Mouse (Mus musculus) ES-Bruce4 (cell line): ENCODE data around the gene Naa40. TPM values are rescaled to one million over a fixed set of nuclear protein-coding genes. Genes with fewer than 3 reads are reported as not detected.

ENCODE experiments used
- H3K27ac ChIP-seq: 2 replicates; pipeline ENCODE4 v1.5.1; 2012; ENCODE audit warnings: low read length, inconsistent platforms; ENCODE audit not compliant: insufficient read depth
- H3K27me3 ChIP-seq: 2 replicates; pipeline ENCODE4 v1.6.1; 2012; ENCODE audit warnings: mild to moderate bottlenecking, low read length, inconsistent platforms; ENCODE audit not compliant: control insufficient read depth, poor library complexity, insufficient read depth, severe bottlenecking
- H3K36me3 ChIP-seq: 2 replicates; pipeline ENCODE4 v1.6.1; 2012; ENCODE audit warnings: inconsistent platforms, mild to moderate bottlenecking, low read length, moderate library complexity; ENCODE audit not compliant: control insufficient read depth, poor library complexity, insufficient read depth, severe bottlenecking
- H3K4me1 ChIP-seq: one replicate; pipeline ENCODE4 v1.8.1; 2011; ENCODE audit warnings: low read length; ENCODE audit not compliant: control insufficient read depth, insufficient read depth
- H3K4me3 ChIP-seq: 2 replicates; pipeline ENCODE4 v1.5.1; 2011; ENCODE audit warnings: low read depth, mild to moderate bottlenecking, low read length
- H3K9ac ChIP-seq: 2 replicates; pipeline ENCODE4 v1.6.1; 2012; ENCODE audit warnings: low read depth, mild to moderate bottlenecking, inconsistent platforms; ENCODE audit not compliant: poor library complexity, severe bottlenecking
- H3K9me3 ChIP-seq: replicated peaks from 2 replicates; pipeline ENCODE4 v1.6.1; 2012; ENCODE audit warnings: mild to moderate bottlenecking, low read length, inconsistent platforms; ENCODE audit not compliant: control insufficient read depth, poor library complexity, insufficient read depth, severe bottlenecking
- CTCF ChIP-seq: IDR thresholded peaks from one replicate; pipeline ENCODE4 v1.8.1; 2011; ENCODE audit warnings: low read depth, low read length
- EP300 ChIP-seq: IDR thresholded peaks from 2 replicates; pipeline ENCODE4 v1.6.1; 2011; ENCODE audit warnings: low read depth, low read length; ENCODE audit not compliant: insufficient read depth
- POLR2A ChIP-seq: IDR thresholded peaks from one replicate; pipeline ENCODE4 v1.8.1; 2011; ENCODE audit warnings: low read length; ENCODE audit not compliant: insufficient read depth
- polyA plus RNA-seq: library from polyadenylated mRNA; stranded (reverse); fragments of >200 nt; gene quantifications from 2 replicates; pipeline ENCODE4 v1.2.4, GENCODE M21; 2011; ENCODE audit warnings: low read depth; ENCODE audit not compliant: missing spikeins, insufficient read depth, insufficient read length

Naa40 gene
- polyA plus RNA-seq, 1 experiment: 41.0 TPM

GRCm38 (mm10) chr19:7266421-7266831, 25.4 kb upstream of the Naa40 start:
- TF ChIP-seq CTCF: no peak
- 0 out of 2 replicates have a peak, but pooled peaks have one; percentile 15 for TF ChIP-seq EP300
- no peak for TF ChIP-seq POLR2A
- Histone ChIP-seq H3K27ac (peak overlapping the region; percentile 48), H3K9ac (peak overlapping the region; percentile 98), H3K27me3 (no peaks in the 10 kb centered on the region), H3K36me3 (peaks cover 8% of the 10 kb centered on the region), H3K4me3 (peak overlapping the region; percentile 52; the same call in 1 of the 2 replicates), H3K9me3 (no peaks in the 10 kb centered on the region), H3K4me1 (peaks cover 5% of the 10 kb centered on the region)

GRCm38 (mm10) chr19:7265478-7266191, 24.7 kb upstream of the Naa40 start:
- peak overlapping the region; percentile 93 for H3K27ac ChIP-seq
- peak overlapping the region; percentile 45 for H3K4me3 ChIP-seq
- TF ChIP-seq EP300 (peak; percentile 84), CTCF (no peak)
- no peaks in the 10 kb centered on the region for H3K9me3 ChIP-seq
- H3K36me3 ChIP-seq: peaks cover under 1% of the 10 kb centered on the region; the same call in 1 of the 2 replicates
- H3K9ac ChIP-seq: peak overlapping the region; percentile 30
- no peaks in the 10 kb centered on the region for H3K27me3 ChIP-seq
- H3K4me1 ChIP-seq: peaks cover 5% of the 10 kb centered on the region

DNA sequence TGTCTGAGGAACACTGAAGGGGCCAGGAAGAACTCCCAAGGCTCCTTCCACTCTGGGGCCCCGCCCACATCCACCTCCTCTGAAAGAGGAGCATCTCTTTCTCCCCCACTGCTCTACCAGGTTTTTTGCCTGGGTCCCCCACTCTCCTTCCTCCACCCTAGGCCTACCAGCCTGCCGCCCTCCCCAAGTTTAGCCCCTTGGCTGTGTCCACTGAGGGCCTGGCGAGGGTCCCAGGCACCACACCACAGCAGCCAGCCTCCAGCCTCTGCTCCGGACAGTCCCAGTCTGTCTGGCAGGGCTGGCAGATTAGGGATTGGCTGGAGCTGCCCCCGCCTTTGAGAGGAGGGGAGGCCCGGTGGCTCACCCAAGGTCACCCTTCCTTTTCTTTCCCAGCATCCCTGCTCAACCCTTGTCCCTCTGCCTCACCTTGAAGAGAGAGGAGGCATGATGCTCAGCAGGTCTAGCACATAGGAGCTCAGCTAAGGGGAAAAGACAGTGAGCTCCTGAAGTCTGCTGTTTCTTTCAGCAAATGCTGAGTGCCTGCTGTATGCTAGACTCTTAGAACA, 23.9 kb upstream of the Naa40 start:
- TF ChIP-seq EP300 (0 out of 2 replicates have a peak, but pooled peaks have one; percentile 65), POLR2A (no peak)
- Histone ChIP-seq H3K27ac (peak overlapping the region; percentile 93), H3K27me3 (no peaks in the 10 kb centered on the region), H3K4me1 (peaks cover 5% of the 10 kb centered on the region), H3K9me3 (no peaks in the 10 kb centered on the region), H3K4me3 (peak overlapping the region; percentile 45), H3K36me3 (no peaks in the 10 kb centered on the region), H3K9ac (peak overlapping the region; percentile 30)

DNA sequence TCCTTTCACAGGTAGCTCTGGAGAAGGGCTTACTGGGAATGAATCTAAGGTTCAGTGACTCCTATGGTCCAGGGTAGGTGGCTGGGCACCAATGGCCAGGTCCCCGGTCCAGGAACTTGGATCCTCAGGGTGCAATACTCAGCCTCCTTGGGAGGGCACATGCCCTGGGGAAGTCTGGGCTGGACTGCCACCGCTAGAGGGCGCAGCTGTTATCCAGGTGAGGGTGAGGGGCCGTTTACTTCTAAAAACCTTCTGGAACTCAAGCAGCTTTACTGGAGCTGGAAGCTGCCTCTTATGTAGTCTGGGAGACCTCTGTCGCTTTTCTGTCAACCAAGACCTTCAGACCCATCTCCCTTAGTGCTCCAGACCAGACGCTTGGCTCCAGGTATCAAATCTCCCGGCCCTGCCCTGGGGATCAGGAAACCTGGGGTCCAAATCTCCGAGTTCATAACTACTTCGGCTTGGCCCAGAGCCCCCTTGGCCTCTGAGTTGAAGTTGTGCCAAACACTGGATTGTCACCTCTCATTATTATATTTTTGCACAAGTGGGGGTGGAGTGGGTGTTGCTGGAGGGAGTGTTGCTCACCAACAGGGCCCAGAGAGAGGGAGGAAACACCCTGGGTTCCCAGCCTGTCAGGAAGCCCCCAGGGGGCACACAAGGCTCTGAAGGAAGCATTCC, 23.2 kb upstream of the Naa40 start:
- peak; percentile 91 for TF ChIP-seq CTCF
- 0 out of 2 replicates have a peak, but pooled peaks have one; percentile 41 for TF ChIP-seq EP300
- no peak for TF ChIP-seq POLR2A
- no peaks in the 10 kb centered on the region for H3K9me3 ChIP-seq
- H3K27ac ChIP-seq: peak overlapping the region; percentile 93
- no peaks in the 10 kb centered on the region for H3K27me3 ChIP-seq
- H3K4me3 ChIP-seq: no peak overlapping the region
- peak overlapping the region; percentile 14 for H3K9ac ChIP-seq
- H3K4me1 ChIP-seq: peaks cover 5% of the 10 kb centered on the region
- no peaks in the 10 kb centered on the region for H3K36me3 ChIP-seq

- no peaks in the 10 kb centered on the region for H3K36me3 ChIP-seq
- TF ChIP-seq EP300 (0 out of 2 replicates have a peak, but pooled peaks have one; percentile 19), CTCF (no peak)
- H3K9me3 ChIP-seq: no peaks in the 10 kb centered on the region
- no peak overlapping the region for H3K27ac ChIP-seq
- H3K9ac ChIP-seq: no peak overlapping the region
- no peak overlapping the region for H3K4me3 ChIP-seq
- no peaks in the 10 kb centered on the region for H3K27me3 ChIP-seq
- H3K4me1 ChIP-seq: peaks cover 5% of the 10 kb centered on the region
Measured at GRCm38 (mm10) chr19:7262592-7262991, 21.6 kb upstream of the Naa40 start.

DNA sequence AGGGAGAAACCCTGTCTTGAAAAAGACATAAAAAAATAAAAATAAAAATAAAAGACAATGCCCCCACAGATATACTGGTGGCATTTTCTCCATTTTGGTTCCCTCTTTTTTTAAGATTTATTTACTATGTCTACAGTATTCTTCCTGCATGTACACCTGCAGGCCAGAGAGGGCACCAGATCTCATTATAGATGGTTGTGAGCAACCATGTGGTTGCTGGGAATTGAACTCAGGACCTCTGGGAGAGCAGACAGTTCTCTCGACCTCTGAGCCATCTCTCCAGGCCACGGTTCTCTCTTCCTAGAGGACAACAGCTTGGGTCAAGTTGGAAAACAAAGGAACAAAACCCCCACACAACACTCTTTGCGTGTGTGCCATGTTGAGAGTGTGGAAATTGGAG, 21.0 kb upstream of the Naa40 start:
- Histone ChIP-seq H3K9me3 (no peaks in the 10 kb centered on the region), H3K27me3 (no peaks in the 10 kb centered on the region), H3K4me1 (peaks cover 5% of the 10 kb centered on the region), H3K36me3 (no peaks in the 10 kb centered on the region), H3K4me3 (no peak overlapping the region), H3K27ac (0 out of 2 replicates have a peak overlapping the region, but pooled peaks have one; percentile 23), H3K9ac (no peak overlapping the region)
- no peak for TF ChIP-seq EP300
- TF ChIP-seq CTCF: no peak
- TF ChIP-seq POLR2A: no peak
